8 mouse cellular contexts compared by ENCODE assay signal in genomic region chr7:4752821-4753570, GRCm38 (mm10). TPM values are rescaled to one million over a fixed set of nuclear protein-coding genes. Genes with fewer than 3 reads are reported as not detected.
A peak's percentile ranks its signal among the peaks of the same experiment; 100 is the strongest.
DNase-seq lines count a peak whose midpoint lies in the region; ATAC-seq and TF ChIP-seq lines count a peak whose summit lies in the region.

Cox6b2 (minus strand) TSS chr7:4753094.

- DNase-seq in T-cell, adult 2 months (ENCODE audit: low spot score): peak; percentile 71
- peak; percentile 28 to 38 for DNase-seq in cerebellum, postnatal 36 days
- peak; percentile 62 for DNase-seq in gastrocnemius, adult 2 months
- peak; percentile 69 to 93 for DNase-seq in left cerebral cortex, postnatal 10 days (ENCODE audit: extremely low spot score in 1 of 2, low spot score in 2 of 2)
- DNase-seq in right cerebral cortex, adult 2 months (ENCODE audit: low spot score in 2 of 2): peak; percentile 40 to 48
- DNase-seq in urinary bladder, postnatal 14 days (ENCODE audit: low spot score): peak; percentile 85

- H3K9ac ChIP-seq in hindbrain, embryonic 16.5 days (ENCODE audit: low read depth, low read length): peak within 1 kb of the TSS; percentile 49

- H3K4me2 ChIP-seq in hindbrain, embryonic 16.5 days (ENCODE audit: low read length): peak within 1 kb of the TSS; percentile 65

- no peak for TF ChIP-seq CTCF in gastrocnemius, adult 2 months (IDR thresholded peaks at IDR 0.05)

- intact Hi-C loops in gastrocnemius, adult 2 months (cut with DNase I): no loop called here
- intact Hi-C loops in left cerebral cortex, postnatal 10 days (cut with DNase I): no loop called here

- no peaks in the 10 kb centered on the region for H3K9me3 ChIP-seq in hindbrain, embryonic 16.5 days (ENCODE audit: control insufficient read depth, low read length)
- no peaks in the 10 kb centered on the region for H3K9me3 ChIP-seq in megakaryocyte, embryonic 14.5 days

- H3K27ac ChIP-seq in gastrocnemius, adult 2 months: no peak within 1 kb of the TSS
- H3K27ac ChIP-seq in hindbrain, embryonic 16.5 days (ENCODE audit: low read depth, low read length): 0 out of 2 replicates have a peak within 1 kb of the TSS, but pooled peaks have one; percentile 9

- no peaks in the 10 kb centered on the region for H3K27me3 ChIP-seq in hindbrain, embryonic 16.5 days (replicated peaks; ENCODE audit: control insufficient read depth, insufficient read depth, low read length)
- peaks cover 10% of the 10 kb centered on the region for H3K27me3 ChIP-seq in megakaryocyte, embryonic 14.5 days (replicated peaks)

- H3K4me1 ChIP-seq in hindbrain, embryonic 16.5 days (ENCODE audit: control insufficient read depth, insufficient read depth, low read depth, low read length): peaks cover 12% of the 10 kb centered on the region
- H3K4me1 ChIP-seq in megakaryocyte, embryonic 14.5 days: peaks cover 49% of the 10 kb centered on the region

- H3K4me3 ChIP-seq in gastrocnemius, adult 2 months: peak within 1 kb of the TSS; percentile 61
- H3K4me3 ChIP-seq in hindbrain, embryonic 16.5 days (ENCODE audit: low read length): peak within 1 kb of the TSS; percentile 43
- H3K4me3 ChIP-seq in megakaryocyte, embryonic 14.5 days (replicated peaks): peak within 1 kb of the TSS; percentile 93

- 4% methylated on average over 24 of the region's 24 CpGs for WGBS in hindbrain, embryonic 16.5 days

- peak; percentile 92 for ATAC-seq in hindbrain, embryonic 16.5 days

- no peaks in the 10 kb centered on the region for H3K36me3 ChIP-seq in hindbrain, embryonic 16.5 days (ENCODE audit: control insufficient read depth, insufficient read depth, low read length)
- H3K36me3 ChIP-seq in megakaryocyte, embryonic 14.5 days (replicated peaks; ENCODE audit: low read length): peaks cover 33% of the 10 kb centered on the region

RNA-seq across cellular contexts. Expression of gene Cox6b2, which starts in this region (rescaled TPM):
- total RNA-seq in gastrocnemius, adult 2 months (2021): under 1 TPM; 0.51 to 0.78 TPM
- polyA plus RNA-seq in hindbrain, embryonic 16.5 days (2015; fragmentation: Nextera tagmentation; extraction: Ambion mirVana): 23.1 and 29.7 TPM in 2 replicates
- total RNA-seq in left cerebral cortex, postnatal 10 days (2021): 1 to 10 TPM; 6.9 to 8.7 TPM
- polyA plus RNA-seq in megakaryocyte, embryonic 14.5 days (2012; ENCODE audit: insufficient read depth, low replicate concordance): 47.7 and 94.6 TPM in 2 replicates

Comparison
In these comparisons a context has a peak if more than half of its experiments do, and no peak if none do; other contexts are left out.
1. RNA of gene Cox6b2 (total RNA-seq): 6.9 to 8.7 TPM in left cerebral cortex, postnatal 10 days; 0.51 to 0.78 TPM in gastrocnemius, adult 2 months; every median in the first group is over 4 times any median in the second.
2. Peak in DNase-seq and H3K4me3 ChIP-seq in gastrocnemius, adult 2 months; RNA of the gene not detected or under 1 TPM.
3. DNase-seq: peak in every context shown above with its lines; median percentile 85 in urinary bladder, postnatal 14 days; 81 in left cerebral cortex, postnatal 10 days; 71 in T-cell, adult 2 months; 62 in gastrocnemius, adult 2 months; 44 in right cerebral cortex, adult 2 months; 33 in cerebellum, postnatal 36 days.
4. H3K4me3 ChIP-seq: peak in every context shown above with its lines; median percentile 93 in megakaryocyte, embryonic 14.5 days; 61 in gastrocnemius, adult 2 months; 43 in hindbrain, embryonic 16.5 days.